In genomic region chr11:70982557-70983228, GRCm38 (mm10) we compare ENCODE assay signal across 8 mouse cellular contexts. TPM values are rescaled to one million over a fixed set of nuclear protein-coding genes. Genes with fewer than 3 reads are reported as not detected.
DNase-seq lines count a peak whose midpoint lies in the region; ATAC-seq and TF ChIP-seq lines count a peak whose summit lies in the region.

Gene C1qbp, minus strand, starts transcription at chr11:70983026.

- TF ChIP-seq CTCF in gastrocnemius, adult 2 months (IDR thresholded peaks at IDR 0.05) = no peak; the same call in 1 of the 2 replicates

- no peaks in the 10 kb centered on the region for H3K9me3 ChIP-seq in hindbrain, embryonic 16.5 days (ENCODE audit: control insufficient read depth, low read length)

- ATAC-seq in activated CD4-positive, CD25-positive, alpha-beta regulatory T cell, adult 4 months = peak; percentile 100
- peak; percentile 99 for ATAC-seq in common myeloid progenitor, adult 5-6 weeks (replicated peaks; ENCODE audit: low read depth, poor library complexity, severe bottlenecking)
- ATAC-seq in hindbrain, embryonic 16.5 days = peak; percentile 96

- H3K36me3 ChIP-seq in hindbrain, embryonic 16.5 days (ENCODE audit: control insufficient read depth, insufficient read depth, low read length) = peaks cover 27% of the 10 kb centered on the region

- peak; percentile 98 for DNase-seq in gastrocnemius, adult 2 months
- DNase-seq in left cerebral cortex, adult 18-20 months (ENCODE audit: low spot score in 2 of 2) = peak; percentile 96
- DNase-seq in lung, postnatal 4 days = peak; percentile 95 to 97
- DNase-seq in retina, postnatal 1 day = peak; percentile 95
- peak; percentile 99 for DNase-seq in thymus, postnatal 4 days

- peaks cover 14% of the 10 kb centered on the region for H3K4me1 ChIP-seq in hindbrain, embryonic 16.5 days (ENCODE audit: control insufficient read depth, insufficient read depth, low read depth, low read length)

- under 1% methylated on average over 60 of the region's 64 CpGs for WGBS in hindbrain, embryonic 16.5 days

- peak within 1 kb of the TSS; percentile 80 for H3K4me2 ChIP-seq in hindbrain, embryonic 16.5 days (ENCODE audit: low read length)

- H3K4me3 ChIP-seq in gastrocnemius, adult 2 months = peak within 1 kb of the TSS; percentile 86
- peak within 1 kb of the TSS; percentile 78 for H3K4me3 ChIP-seq in hindbrain, embryonic 16.5 days (ENCODE audit: low read length)

- intact Hi-C loops in gastrocnemius, adult 2 months (cut with DNase I) = loop anchor here (1.0 kb wide), 2 partner anchors 22 to 37 kb away; partner anchors contain the start of genes Derl2, Dhx33 and Mis12

- peak within 1 kb of the TSS; percentile 96 for H3K27ac ChIP-seq in gastrocnemius, adult 2 months
- H3K27ac ChIP-seq in hindbrain, embryonic 16.5 days (ENCODE audit: low read depth, low read length) = peak within 1 kb of the TSS; percentile 73

- no peaks in the 10 kb centered on the region for H3K27me3 ChIP-seq in hindbrain, embryonic 16.5 days (replicated peaks; ENCODE audit: control insufficient read depth, insufficient read depth, low read length)

- H3K9ac ChIP-seq in hindbrain, embryonic 16.5 days (ENCODE audit: low read depth, low read length) = peak within 1 kb of the TSS; percentile 88

RNA-seq across cellular contexts. Expression of gene C1qbp, which starts in this region (rescaled TPM):
- 10 to 100 TPM; 18.4 to 22.1 TPM for polyA plus RNA-seq in activated CD4-positive, CD25-positive, alpha-beta regulatory T cell, adult 4 months (2017; shearing (Covaris generic))
- total RNA-seq in common myeloid progenitor, adult 5-6 weeks (2017) = 122 and 128 TPM in 2 replicates
- 100 to 1,000 TPM; 102 to 146 TPM for total RNA-seq in gastrocnemius, adult 2 months (2021)
- 179 and 184 TPM in 2 replicates for polyA plus RNA-seq in hindbrain, embryonic 16.5 days (2015; fragmentation: Nextera tagmentation; extraction: Ambion mirVana)
- 10 to 100 TPM; 96.4 to 97.1 TPM for total RNA-seq in left cerebral cortex, adult 18-20 months (2021)

Comparison
In these comparisons a context has a peak if more than half of its experiments do, and no peak if none do; other contexts are left out.
1. Peak in every context shown above with its lines: DNase-seq, ATAC-seq, H3K4me3 ChIP-seq and H3K27ac ChIP-seq.